Mouse (Mus musculus): Measurements from ENCODE around the gene Cntnap5a. TPM values are rescaled to one million over a fixed set of nuclear protein-coding genes. Genes with fewer than 3 reads are reported as not detected.

Gene Cntnap5a
- total and polyA plus RNA-seq, 3 experiments: 0.02 TPM; not detected in 1

DNA sequence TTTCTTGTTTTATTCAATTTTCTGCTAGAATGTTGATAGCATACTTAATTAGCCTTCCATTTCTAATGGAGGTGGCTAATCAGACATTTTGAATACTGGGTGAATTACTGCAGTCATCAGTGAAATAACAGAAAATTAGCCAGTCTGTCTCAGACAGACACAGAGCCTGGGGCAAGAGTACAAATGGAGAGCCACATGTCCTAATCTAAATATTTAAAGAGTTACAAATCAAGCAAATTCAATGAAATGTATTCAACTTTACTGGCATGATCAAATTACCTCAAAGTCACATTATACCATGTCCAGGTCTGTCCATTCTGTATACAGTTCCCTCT is 423.1 kb downstream of the Cntnap5a start:
- intact Hi-C loops (cut with DNase I): no loop called here
- H3K4me3 ChIP-seq: no peak overlapping the region
- H3K27ac ChIP-seq: no peak overlapping the region
- no peaks in the 10 kb centered on the region for H3K4me1 ChIP-seq (ENCODE audit: control insufficient read depth, insufficient read depth, low read length)
- H3K9ac ChIP-seq (ENCODE audit: low read depth, low read length): no peak overlapping the region
- H3K36me3 ChIP-seq (ENCODE audit: control insufficient read depth, insufficient read depth, low read length): no peaks in the 10 kb centered on the region
- H3K79me2 ChIP-seq (replicated peaks; ENCODE audit: control insufficient read depth, insufficient read depth, low read length): no peaks in the 10 kb centered on the region
- no peak for DNase-seq
- H3K27me3 ChIP-seq (ENCODE audit: control insufficient read depth, insufficient read depth, low read length): no peaks in the 10 kb centered on the region
- TF ChIP-seq POLR2A (IDR thresholded peaks at IDR 0.05; ENCODE audit: insufficient read depth, low read depth, low read length) (no peak), CTCF (IDR thresholded peaks at IDR 0.05) (no peak), EP300 (IDR thresholded peaks at IDR 0.05; ENCODE audit: insufficient read depth, low read depth, low read length) (no peak)

DNA sequence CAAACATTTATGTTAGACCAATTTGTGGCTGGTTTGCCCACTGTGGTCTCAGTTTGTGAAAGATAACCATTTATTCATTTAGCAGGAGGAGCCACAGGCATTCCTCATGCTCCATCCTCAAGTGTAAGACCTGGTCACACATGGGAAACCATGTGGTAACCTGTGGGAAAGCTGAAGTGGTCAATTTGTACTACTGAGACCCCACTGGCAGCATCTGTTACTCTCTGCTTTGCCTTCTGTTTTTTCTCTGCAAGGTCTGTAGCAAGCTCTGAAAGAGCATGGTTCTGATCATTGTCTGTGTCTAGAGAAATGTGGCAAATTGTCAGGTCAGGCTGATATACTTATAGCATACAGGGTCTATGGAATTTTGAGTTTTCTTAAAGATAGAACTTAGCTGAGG is 423.8 kb downstream of the Cntnap5a start:
- intact Hi-C loops (cut with DNase I): no loop called here
- Histone ChIP-seq H3K9ac (ENCODE audit: low read depth, low read length) (no peak overlapping the region), H3K36me3 (ENCODE audit: control insufficient read depth, insufficient read depth, low read length) (no peaks in the 10 kb centered on the region), H3K4me3 (no peak overlapping the region), H3K4me1 (ENCODE audit: control insufficient read depth, insufficient read depth, low read length) (no peaks in the 10 kb centered on the region), H3K27ac (no peak overlapping the region), H3K79me2 (replicated peaks; ENCODE audit: control insufficient read depth, insufficient read depth, low read length) (no peaks in the 10 kb centered on the region), H3K27me3 (ENCODE audit: control insufficient read depth, insufficient read depth, low read length) (no peaks in the 10 kb centered on the region)
- TF ChIP-seq EP300 (IDR thresholded peaks at IDR 0.05; ENCODE audit: insufficient read depth, low read depth, low read length): no peak
- no peak for TF ChIP-seq POLR2A (IDR thresholded peaks at IDR 0.05; ENCODE audit: insufficient read depth, low read depth, low read length)
- no peak for TF ChIP-seq CTCF (IDR thresholded peaks at IDR 0.05)
- DNase-seq: no peak

DNA sequence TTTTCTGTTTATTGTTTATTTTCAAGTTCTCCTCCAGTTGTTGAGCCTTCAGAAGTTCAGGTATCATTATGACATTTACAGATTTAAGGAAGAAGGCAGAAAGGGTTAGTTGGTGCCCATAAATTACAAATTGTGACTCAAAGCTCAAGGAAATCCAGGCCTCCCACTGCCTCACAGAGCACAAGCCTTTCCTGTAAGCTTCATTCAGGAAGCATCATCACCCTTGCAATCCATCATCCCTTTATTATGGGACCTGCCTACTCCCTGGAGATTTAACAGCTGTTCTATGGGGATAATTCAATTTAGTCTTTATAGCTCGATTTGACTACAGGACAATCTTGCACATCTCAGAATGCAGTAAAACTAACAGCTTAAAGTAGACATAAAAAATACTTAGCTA is 441.2 kb downstream of the Cntnap5a start:
- H3K27me3 ChIP-seq (ENCODE audit: control insufficient read depth, insufficient read depth, low read length): no peaks in the 10 kb centered on the region
- no peak for DNase-seq
- TF ChIP-seq EP300 (IDR thresholded peaks at IDR 0.05; ENCODE audit: insufficient read depth, low read depth, low read length) (no peak), CTCF (IDR thresholded peaks at IDR 0.05) (no peak)
- H3K27ac ChIP-seq: no peak overlapping the region
- H3K9ac ChIP-seq (ENCODE audit: low read depth, low read length): no peak overlapping the region
- no peak overlapping the region for H3K4me3 ChIP-seq
- intact Hi-C loops (cut with DNase I): no loop called here
- H3K79me2 ChIP-seq (replicated peaks; ENCODE audit: control insufficient read depth, insufficient read depth, low read length): no peaks in the 10 kb centered on the region
- no peaks in the 10 kb centered on the region for H3K36me3 ChIP-seq (ENCODE audit: control insufficient read depth, insufficient read depth, low read length)
- 31% methylated on average over 1 of the region's 1 CpGs for WGBS
- H3K4me1 ChIP-seq (ENCODE audit: control insufficient read depth, insufficient read depth, low read length): no peaks in the 10 kb centered on the region

DNA sequence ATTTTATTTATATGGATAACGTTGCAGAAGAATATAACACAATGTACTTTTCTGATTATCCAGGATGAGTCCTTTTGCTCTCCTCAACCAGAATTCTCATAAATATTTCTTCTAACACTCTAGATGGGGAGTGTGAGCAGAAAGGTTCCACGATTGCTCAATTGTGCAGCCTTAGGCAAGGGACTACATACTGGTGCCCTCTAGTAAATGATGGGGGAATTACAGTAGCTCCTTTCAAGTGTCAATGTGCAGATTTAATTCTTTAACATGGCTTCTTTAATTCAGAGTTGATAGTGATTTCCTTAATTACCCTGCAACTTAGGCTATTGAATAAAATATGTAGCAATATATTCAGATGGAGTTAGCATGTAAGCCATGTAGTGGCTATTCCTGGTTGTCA is 442.5 kb downstream of the Cntnap5a start:
- Histone ChIP-seq H3K4me3 (no peak overlapping the region), H3K27me3 (ENCODE audit: control insufficient read depth, insufficient read depth, low read length) (no peaks in the 10 kb centered on the region), H3K27ac (no peak overlapping the region), H3K9ac (ENCODE audit: low read depth, low read length) (no peak overlapping the region), H3K79me2 (replicated peaks; ENCODE audit: control insufficient read depth, insufficient read depth, low read length) (no peaks in the 10 kb centered on the region), H3K36me3 (ENCODE audit: control insufficient read depth, insufficient read depth, low read length) (no peaks in the 10 kb centered on the region), H3K4me1 (ENCODE audit: control insufficient read depth, insufficient read depth, low read length) (no peaks in the 10 kb centered on the region)
- DNase-seq: no peak
- intact Hi-C loops (cut with DNase I): no loop called here
- WGBS: 73% methylated on average over 2 of the region's 2 CpGs
- TF ChIP-seq EP300 (IDR thresholded peaks at IDR 0.05; ENCODE audit: insufficient read depth, low read depth, low read length) (no peak), POLR2A (IDR thresholded peaks at IDR 0.05; ENCODE audit: insufficient read depth, low read depth, low read length) (no peak), CTCF (IDR thresholded peaks at IDR 0.05) (no peak)

DNA sequence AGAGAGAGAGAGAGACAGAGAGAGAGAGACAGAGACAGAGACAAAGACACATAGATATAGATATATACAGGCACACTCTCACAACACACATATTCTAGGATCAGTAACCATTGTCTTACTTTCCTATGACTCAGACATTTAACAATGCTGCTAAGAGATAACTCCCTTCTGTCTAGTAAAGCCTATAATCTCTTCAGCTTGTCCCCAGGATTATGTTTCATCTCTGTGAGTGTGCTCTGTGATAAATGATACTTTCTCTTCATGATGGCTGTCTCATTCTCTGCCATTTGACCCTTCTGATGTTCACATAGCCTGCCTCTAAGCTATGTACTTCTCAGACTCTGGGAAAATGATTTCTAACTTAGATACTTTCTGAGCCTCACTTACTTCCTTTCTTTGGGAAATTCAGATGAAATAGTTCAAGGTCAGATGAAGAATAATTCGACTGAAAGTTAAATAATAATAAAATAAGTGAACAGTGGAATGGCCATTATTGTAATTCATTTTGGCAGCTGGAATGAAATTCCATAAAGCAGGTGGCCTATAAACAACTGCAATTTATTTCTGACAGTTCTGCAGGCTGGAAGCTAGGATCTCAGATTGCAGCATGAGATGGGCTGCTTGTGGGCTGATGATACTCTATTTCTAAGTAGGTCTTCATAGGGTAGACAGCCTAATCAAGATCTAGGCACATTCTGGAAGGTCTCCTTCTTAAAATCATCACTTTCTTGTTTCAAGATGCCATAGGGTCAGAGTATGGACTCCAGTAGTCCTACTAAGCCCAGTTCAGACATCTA is 444.1 kb downstream of the Cntnap5a start:
- no peaks in the 10 kb centered on the region for H3K27me3 ChIP-seq (ENCODE audit: control insufficient read depth, insufficient read depth, low read length)
- no peaks in the 10 kb centered on the region for H3K79me2 ChIP-seq (replicated peaks; ENCODE audit: control insufficient read depth, insufficient read depth, low read length)
- TF ChIP-seq EP300 (IDR thresholded peaks at IDR 0.05; ENCODE audit: insufficient read depth, low read depth, low read length): no peak
- no peak for TF ChIP-seq POLR2A (IDR thresholded peaks at IDR 0.05; ENCODE audit: insufficient read depth, low read depth, low read length)
- no peak for TF ChIP-seq CTCF (IDR thresholded peaks at IDR 0.05)
- no peak overlapping the region for H3K9ac ChIP-seq (ENCODE audit: low read depth, low read length)
- H3K4me3 ChIP-seq: no peak overlapping the region
- DNase-seq: no peak
- H3K27ac ChIP-seq: no peak overlapping the region
- WGBS: 38% methylated on average over 1 of the region's 1 CpGs
- H3K4me1 ChIP-seq (ENCODE audit: control insufficient read depth, insufficient read depth, low read length): no peaks in the 10 kb centered on the region
- intact Hi-C loops (cut with DNase I): no loop called here
- H3K36me3 ChIP-seq (ENCODE audit: control insufficient read depth, insufficient read depth, low read length): no peaks in the 10 kb centered on the region

DNA sequence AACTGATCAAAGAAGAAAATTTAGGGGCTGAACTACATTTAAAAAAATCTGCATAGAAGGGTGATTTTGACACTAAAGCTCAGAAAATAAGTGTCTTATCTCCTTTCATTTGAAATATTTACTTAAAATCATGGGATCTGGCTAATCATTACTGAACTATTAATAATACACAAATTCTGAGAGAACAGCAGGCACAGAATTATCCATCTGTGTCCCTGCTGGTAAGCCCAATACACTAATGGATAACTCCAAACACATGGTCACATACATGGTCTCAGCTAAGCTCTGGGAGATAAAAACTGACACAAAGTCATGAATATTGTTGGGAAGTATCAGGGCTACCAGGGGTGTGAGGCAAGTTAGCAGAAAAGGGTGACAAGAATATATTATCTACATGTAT is 447.9 kb downstream of the Cntnap5a start:
- no peaks in the 10 kb centered on the region for H3K27me3 ChIP-seq (ENCODE audit: control insufficient read depth, insufficient read depth, low read length)
- H3K4me3 ChIP-seq: no peak overlapping the region
- DNase-seq: no peak
- no peaks in the 10 kb centered on the region for H3K36me3 ChIP-seq (ENCODE audit: control insufficient read depth, insufficient read depth, low read length)
- no peak overlapping the region for H3K27ac ChIP-seq
- TF ChIP-seq POLR2A (IDR thresholded peaks at IDR 0.05; ENCODE audit: insufficient read depth, low read depth, low read length): no peak
- no peak for TF ChIP-seq CTCF (IDR thresholded peaks at IDR 0.05)
- TF ChIP-seq EP300 (IDR thresholded peaks at IDR 0.05; ENCODE audit: insufficient read depth, low read depth, low read length): no peak
- no peak overlapping the region for H3K9ac ChIP-seq (ENCODE audit: low read depth, low read length)
- no peaks in the 10 kb centered on the region for H3K79me2 ChIP-seq (replicated peaks; ENCODE audit: control insufficient read depth, insufficient read depth, low read length)
- intact Hi-C loops (cut with DNase I): no loop called here
- no peaks in the 10 kb centered on the region for H3K4me1 ChIP-seq (ENCODE audit: control insufficient read depth, insufficient read depth, low read length)
